Mouse (Mus musculus): ENCODE results near the gene Zdhhc19. TPM values are rescaled to one million over a fixed set of nuclear protein-coding genes. Genes with fewer than 3 reads are reported as not detected.
"Not testable (repeated sequence)": the region's sequence is repeated elsewhere in the genome, so short reads cannot be mapped to it uniquely, and the experiment has no call there.

The Zdhhc19 gene
- total and polyA plus RNA-seq, 2 experiments from 2014 or later, result not detected

- Histone ChIP-seq H3K9me3 (ENCODE audit: low read length) (no peaks in the 10 kb centered on the region), H3K27ac (ENCODE audit: low read depth, low read length) (no peak overlapping the region), H3K9ac (no peak overlapping the region), H3K36me3 (ENCODE audit: insufficient read depth) (no peaks in the 10 kb centered on the region), H3K4me3 (ENCODE audit: low read depth, low read length) (no peak overlapping the region), H3K27me3 (ENCODE audit: insufficient read depth, low read length) (no peaks in the 10 kb centered on the region), H3K4me1 (ENCODE audit: insufficient read depth) (no peaks in the 10 kb centered on the region), H3K4me2 (ENCODE audit: low read depth) (no peak overlapping the region)
- TF ChIP-seq CTCF (IDR thresholded peaks at IDR 0.05; ENCODE audit: low read depth), result no peak
- ATAC-seq (no peak), DNase-seq (no peak)
- WGBS, result 75% methylated on average over 6 of the region's 6 CpGs
Measured at GRCm38 (mm10) chr16:32486046-32486445, 10.0 kb upstream of the Zdhhc19 start.

GRCm38 (mm10) chr16:32487234-32488111, 8.6 kb upstream of the Zdhhc19 start, which contains the start of gene Slc51a:
Gene Slc51a (minus strand): TSS chr16:32487879.
- no peaks in the 10 kb centered on the region for H3K9me3 ChIP-seq (ENCODE audit: low read length)
- H3K27ac ChIP-seq (ENCODE audit: low read depth, low read length), result no peak within 1 kb of the TSS
- H3K4me2 ChIP-seq (ENCODE audit: low read depth), result no peak within 1 kb of the TSS
- TF ChIP-seq CTCF (IDR thresholded peaks at IDR 0.05; ENCODE audit: low read depth), result no peak
- DNase-seq (no peak), ATAC-seq (no peak)
- no peak within 1 kb of the TSS for H3K4me3 ChIP-seq (ENCODE audit: low read depth, low read length)
- no peaks in the 10 kb centered on the region for H3K36me3 ChIP-seq (ENCODE audit: insufficient read depth)
- WGBS, result 74% methylated on average over 15 of the region's 15 CpGs
- H3K4me1 ChIP-seq (ENCODE audit: insufficient read depth), result no peaks in the 10 kb centered on the region
- H3K27me3 ChIP-seq (ENCODE audit: insufficient read depth, low read length), result no peaks in the 10 kb centered on the region
- no peak within 1 kb of the TSS for H3K9ac ChIP-seq

GRCm38 (mm10) chr16:32488939-32489338, 7.1 kb upstream of the Zdhhc19 start:
- ATAC-seq (no peak), DNase-seq (no peak)
- Histone ChIP-seq H3K9me3 (ENCODE audit: low read length) (no peaks in the 10 kb centered on the region), H3K4me3 (ENCODE audit: low read depth, low read length) (no peak overlapping the region), H3K9ac (no peak overlapping the region), H3K27me3 (ENCODE audit: insufficient read depth, low read length) (no peaks in the 10 kb centered on the region), H3K4me1 (ENCODE audit: insufficient read depth) (no peaks in the 10 kb centered on the region), H3K27ac (ENCODE audit: low read depth, low read length) (no peak overlapping the region), H3K4me2 (ENCODE audit: low read depth) (no peak overlapping the region), H3K36me3 (ENCODE audit: insufficient read depth) (no peaks in the 10 kb centered on the region)
- 93% methylated on average over 3 of the region's 3 CpGs for WGBS
- no peak for TF ChIP-seq CTCF (IDR thresholded peaks at IDR 0.05; ENCODE audit: low read depth)

- 75% methylated on average over 6 of the region's 6 CpGs for WGBS
Measured at GRCm38 (mm10) chr16:32494371-32494770, 1.7 kb upstream of the Zdhhc19 start.

GRCm38 (mm10) chr16:32498996-32499395, 2.9 kb downstream of the Zdhhc19 start:
- DNase-seq (no peak), ATAC-seq (no peak)
- no peak overlapping the region for H3K27ac ChIP-seq (ENCODE audit: low read depth, low read length)
- no peaks in the 10 kb centered on the region for H3K4me1 ChIP-seq (ENCODE audit: insufficient read depth)
- no peaks in the 10 kb centered on the region for H3K27me3 ChIP-seq (ENCODE audit: insufficient read depth, low read length)
- no peak for TF ChIP-seq CTCF (IDR thresholded peaks at IDR 0.05; ENCODE audit: low read depth)
- no peak overlapping the region for H3K4me3 ChIP-seq (ENCODE audit: low read depth, low read length)
- no peak overlapping the region for H3K9ac ChIP-seq
- H3K9me3 ChIP-seq (ENCODE audit: low read length), result no peaks in the 10 kb centered on the region
- no peak overlapping the region for H3K4me2 ChIP-seq (ENCODE audit: low read depth)
- no peaks in the 10 kb centered on the region for H3K36me3 ChIP-seq (ENCODE audit: insufficient read depth)
- 69% methylated on average over 13 of the region's 13 CpGs for WGBS

More at GRCm38 (mm10) chr16:32494371-32494770, 1.7 kb upstream of the Zdhhc19 start:
- not testable (repeated sequence) for H3K4me1 ChIP-seq (ENCODE audit: insufficient read depth); H3K9ac ChIP-seq; DNase-seq; H3K36me3 ChIP-seq (ENCODE audit: insufficient read depth); H3K27me3 ChIP-seq (ENCODE audit: insufficient read depth, low read length); ATAC-seq; H3K4me2 ChIP-seq (ENCODE audit: low read depth); H3K4me3 ChIP-seq (ENCODE audit: low read depth, low read length); H3K27ac ChIP-seq (ENCODE audit: low read depth, low read length); H3K9me3 ChIP-seq (ENCODE audit: low read length)

GRCm38 (mm10) chr16:32499430-32500037, 3.5 kb downstream of the Zdhhc19 start:
- Histone ChIP-seq H3K27ac (ENCODE audit: low read depth, low read length) (peak overlapping the region; percentile 46; the same call in 1 of the 2 replicates), H3K27me3 (ENCODE audit: insufficient read depth, low read length) (no peaks in the 10 kb centered on the region), H3K36me3 (ENCODE audit: insufficient read depth) (no peaks in the 10 kb centered on the region), H3K9ac (peak overlapping the region; percentile 57), H3K4me1 (ENCODE audit: insufficient read depth) (no peaks in the 10 kb centered on the region), H3K9me3 (ENCODE audit: low read length) (no peaks in the 10 kb centered on the region), H3K4me2 (ENCODE audit: low read depth) (peak overlapping the region; percentile 54), H3K4me3 (ENCODE audit: low read depth, low read length) (peak overlapping the region; percentile 27)
- TF ChIP-seq CTCF (IDR thresholded peaks at IDR 0.05; ENCODE audit: low read depth), result peak; percentile 95
- DNase-seq, result peak; percentile 90
- WGBS, result 8% methylated on average over 22 of the region's 22 CpGs
- ATAC-seq, result peak; percentile 95

- H3K36me3 ChIP-seq (ENCODE audit: insufficient read depth), result no peaks in the 10 kb centered on the region
- no peaks in the 10 kb centered on the region for H3K27me3 ChIP-seq (ENCODE audit: insufficient read depth, low read length)
- no peak overlapping the region for H3K4me3 ChIP-seq (ENCODE audit: low read depth, low read length)
- ATAC-seq (no peak), DNase-seq (no peak)
- H3K27ac ChIP-seq (ENCODE audit: low read depth, low read length), result no peak overlapping the region
- no peaks in the 10 kb centered on the region for H3K9me3 ChIP-seq (ENCODE audit: low read length)
- no peak overlapping the region for H3K9ac ChIP-seq
- H3K4me2 ChIP-seq (ENCODE audit: low read depth), result no peak overlapping the region
- TF ChIP-seq CTCF (IDR thresholded peaks at IDR 0.05; ENCODE audit: low read depth), result no peak
- no peaks in the 10 kb centered on the region for H3K4me1 ChIP-seq (ENCODE audit: insufficient read depth)
- 46% methylated on average over 7 of the region's 7 CpGs for WGBS
Measured at GRCm38 (mm10) chr16:32501459-32501858, 5.4 kb downstream of the Zdhhc19 start.
